Mouse (Mus musculus) MEL (cell line): ENCODE data around the gene Ttc41. TPM values are rescaled to one million over a fixed set of nuclear protein-coding genes. Genes with fewer than 3 reads are reported as not detected.

Source experiments
- DNase-seq: peaks from one replicate; pipeline ENCODE4 v3.0.0; 2011; ENCODE audit warnings: low read depth, low spot score
- H3K27ac ChIP-seq: 2 replicates; pipeline ENCODE4 v1.5.1; 2012; ENCODE audit warnings: low read depth, mild to moderate bottlenecking, control low read depth, low read length, moderate library complexity; ENCODE audit not compliant: control insufficient read depth
- H3K27me3 ChIP-seq, 2 experiments: fragments of 150-350 bp in 1 of 2; sonication (generic) in 1 of 2; 2 replicates each; pipeline ENCODE4 v1.6.1; 2012; ENCODE audit warnings: low read length in 2 of 2, mild to moderate bottlenecking in 2 of 2, improper control_type of control experiment in 1 of 2, moderate library complexity in 1 of 2; ENCODE audit not compliant: insufficient read depth in 2 of 2, control insufficient read depth in 1 of 2
- H3K36me3 ChIP-seq, 2 experiments: 2 replicates each; pipeline ENCODE4 v1.6.1; 2012 to 2014; ENCODE audit warnings: low read length in 2 of 2, improper control_type of control experiment in 1 of 2, inconsistent platforms in 1 of 2, mild to moderate bottlenecking in 1 of 2; ENCODE audit not compliant: insufficient read depth in 2 of 2, control insufficient read depth in 1 of 2
- H3K4me1 ChIP-seq, 2 experiments: fragments of 150-350 bp in 1 of 2; sonication (generic) in 1 of 2; 2 replicates each; pipeline ENCODE4 v1.6.1; 2012; ENCODE audit warnings: low read length in 2 of 2, improper control_type of control experiment in 1 of 2, mild to moderate bottlenecking in 1 of 2; ENCODE audit not compliant: insufficient read depth in 2 of 2, control insufficient read depth in 1 of 2
- H3K4me3 ChIP-seq, 2 experiments: fragments of 150-350 bp in 1 of 2; sonication (generic) in 1 of 2; 2 replicates each; pipeline ENCODE4 v1.5.1; 2012; ENCODE audit warnings: low read depth in 2 of 2, low read length in 2 of 2, mild to moderate bottlenecking in 2 of 2, moderate library complexity in 2 of 2, control low read depth in 1 of 2, improper control_type of control experiment in 1 of 2; ENCODE audit not compliant: control insufficient read depth in 1 of 2, insufficient read depth in 1 of 2
- H3K79me2 ChIP-seq: 2 replicates; pipeline ENCODE4 v1.6.1; 2012; ENCODE audit warnings: mild to moderate bottlenecking, low read length, moderate library complexity; ENCODE audit not compliant: control insufficient read depth, poor library complexity, insufficient read depth
- H3K9ac ChIP-seq: 2 replicates; pipeline ENCODE4 v1.6.1; 2012; ENCODE audit warnings: low read depth, mild to moderate bottlenecking, control low read depth, low read length, moderate library complexity; ENCODE audit not compliant: control insufficient read depth, poor library complexity, severe bottlenecking
- H3K9me3 ChIP-seq: fragments of 150-350 bp; sonication (generic); replicated peaks from 2 replicates; pipeline ENCODE4 v1.6.1; 2012; ENCODE audit warnings: mild to moderate bottlenecking, low read length, improper control_type of control experiment, moderate library complexity; ENCODE audit not compliant: insufficient read depth
- CHD2 ChIP-seq: IDR thresholded peaks from 2 replicates; pipeline ENCODE4 v1.6.1; 2011; ENCODE audit warnings: low read length, improper control_type of control experiment
- ELF1 ChIP-seq: IDR thresholded peaks from 2 replicates; pipeline ENCODE4 v1.6.1; 2014; ENCODE audit warnings: low read depth, mild to moderate bottlenecking, inconsistent platforms, low read length, improper control_type of control experiment, moderate library complexity
- EP300 ChIP-seq, 2 experiments: IDR thresholded peaks; 2 replicates each; pipeline ENCODE4 v1.6.1; 2011; ENCODE audit warnings: improper control_type of control experiment in 2 of 2, low read length in 2 of 2, low read depth in 1 of 2, mild to moderate bottlenecking in 1 of 2
- ETS1 ChIP-seq: IDR thresholded peaks from 2 replicates; pipeline ENCODE4 v1.6.1; 2012; ENCODE audit warnings: low read depth, mild to moderate bottlenecking, inconsistent platforms, low read length, improper control_type of control experiment, moderate library complexity
- GABPA ChIP-seq: IDR thresholded peaks from 2 replicates; pipeline ENCODE4 v1.6.1; 2012; ENCODE audit warnings: low read depth, mild to moderate bottlenecking, inconsistent platforms, low read length, improper control_type of control experiment, moderate library complexity
- GATA1 ChIP-seq: IDR thresholded peaks from 2 replicates; pipeline ENCODE4 v1.6.1; 2011; ENCODE audit warnings: low read depth, low read length, improper control_type of control experiment
- JUND ChIP-seq: IDR thresholded peaks from 2 replicates; pipeline ENCODE4 v1.6.1; 2011; ENCODE audit warnings: low read depth, mild to moderate bottlenecking, improper control_type of control experiment, low read length
- KAT2A ChIP-seq: conservative IDR thresholded peaks from 2 replicates; pipeline ENCODE4 v1.6.1; 2012; ENCODE audit warnings: low read depth, low read length, improper control_type of control experiment, inconsistent platforms
- MAFK ChIP-seq: IDR thresholded peaks from 2 replicates; pipeline ENCODE4 v1.6.1; 2011; ENCODE audit warnings: low read depth, mild to moderate bottlenecking, low read length, improper control_type of control experiment, borderline replicate concordance
- MAX ChIP-seq: IDR thresholded peaks from 2 replicates; pipeline ENCODE4 v1.6.1; 2011; ENCODE audit warnings: low read length, improper control_type of control experiment
- MXI1 ChIP-seq: IDR thresholded peaks from 2 replicates; pipeline ENCODE4 v1.6.1; 2011; ENCODE audit warnings: mild to moderate bottlenecking, low read depth, low read length, improper control_type of control experiment
- MYC ChIP-seq: IDR thresholded peaks from 2 replicates; pipeline ENCODE4 v1.6.1; 2011; ENCODE audit warnings: low read depth, mild to moderate bottlenecking, low read length, improper control_type of control experiment, moderate library complexity
- NELFE ChIP-seq: IDR thresholded peaks from 2 replicates; pipeline ENCODE4 v1.6.1; 2011; ENCODE audit warnings: low read depth, low read length, improper control_type of control experiment
- NRF1 ChIP-seq: IDR thresholded peaks from 2 replicates; pipeline ENCODE4 v1.6.1; 2014; ENCODE audit warnings: low read depth, mild to moderate bottlenecking, inconsistent platforms, low read length, improper control_type of control experiment, moderate library complexity; ENCODE audit not compliant: poor library complexity, insufficient read depth, severe bottlenecking
- POLR2A ChIP-seq, 2 experiments: IDR thresholded peaks; 2 replicates each; pipeline ENCODE4 v1.6.1; 2011 to 2012; ENCODE audit warnings: low read length in 2 of 2, mild to moderate bottlenecking in 2 of 2, control low read depth in 1 of 2, improper control_type of control experiment in 1 of 2, low read depth in 1 of 2, moderate library complexity in 1 of 2; ENCODE audit not compliant: control insufficient read depth in 1 of 2, insufficient read depth in 1 of 2, poor library complexity in 1 of 2
- POLR2AphosphoS5 ChIP-seq: IDR thresholded peaks from 2 replicates; pipeline ENCODE4 v1.6.1; 2012; ENCODE audit warnings: low read depth, borderline replicate concordance, mild to moderate bottlenecking, inconsistent platforms, low read length, moderate library complexity, mixed read lengths
- RCOR1 ChIP-seq: IDR thresholded peaks from 2 replicates; pipeline ENCODE4 v1.6.1; 2012; ENCODE audit warnings: low read depth, mild to moderate bottlenecking, inconsistent platforms, low read length, improper control_type of control experiment
- SIN3A ChIP-seq: IDR thresholded peaks from 2 replicates; pipeline ENCODE4 v1.6.1; 2012; ENCODE audit warnings: low read length, improper control_type of control experiment, inconsistent platforms
- SMC3 ChIP-seq: IDR thresholded peaks from 2 replicates; pipeline ENCODE4 v1.6.1; 2011; ENCODE audit warnings: low read depth, low read length, improper control_type of control experiment
- TBP ChIP-seq: IDR thresholded peaks from 2 replicates; pipeline ENCODE4 v1.8.0; 2011; ENCODE audit warnings: low read depth, low read length, improper control_type of control experiment
- TCF12 ChIP-seq: IDR thresholded peaks from 2 replicates; pipeline ENCODE4 v1.6.1; 2014; ENCODE audit warnings: low read depth, mild to moderate bottlenecking, inconsistent platforms, low read length, improper control_type of control experiment, moderate library complexity
- UBTF ChIP-seq: IDR thresholded peaks from 2 replicates; pipeline ENCODE4 v1.6.1; 2012; ENCODE audit warnings: low read depth, mild to moderate bottlenecking, inconsistent platforms, low read length, improper control_type of control experiment, moderate library complexity, borderline replicate concordance; ENCODE audit not compliant: insufficient read depth
- USF1 ChIP-seq: IDR thresholded peaks from 2 replicates; pipeline ENCODE4 v1.6.1; 2014; ENCODE audit warnings: low read depth, mild to moderate bottlenecking, inconsistent platforms, low read length, improper control_type of control experiment, moderate library complexity
- ZC3H11A ChIP-seq: IDR thresholded peaks from 2 replicates; pipeline ENCODE4 v1.6.1; 2012; ENCODE audit warnings: low read depth, mild to moderate bottlenecking, inconsistent platforms, low read length, improper control_type of control experiment
- ZKSCAN1 ChIP-seq: IDR thresholded peaks from 2 replicates; pipeline ENCODE4 v1.6.1; 2012; ENCODE audit warnings: low read depth, mild to moderate bottlenecking, inconsistent platforms, low read length, improper control_type of control experiment, moderate library complexity
- ZMIZ1 ChIP-seq: IDR thresholded peaks from 2 replicates; pipeline ENCODE4 v1.6.1; 2012; ENCODE audit warnings: low read depth, mild to moderate bottlenecking, inconsistent platforms, low read length, improper control_type of control experiment, moderate library complexity
- ZNF384 ChIP-seq: IDR thresholded peaks from 2 replicates; pipeline ENCODE4 v1.6.1; 2012; ENCODE audit warnings: low read depth, mild to moderate bottlenecking, inconsistent platforms, low read length, improper control_type of control experiment
- polyA plus RNA-seq, 2 experiments: library from polyadenylated mRNA; stranded (reverse) in 1 of 2; unstranded in 1 of 2; fragments of >175 nt in 1 of 2; fragments of >200 nt in 1 of 2; gene quantifications; 2 replicates each; pipeline versions ENCODE4 v1.2.1 to v1.2.4; 2012; ENCODE audit warnings: low replicate concordance in 2 of 2, low read depth in 1 of 2; ENCODE audit not compliant: insufficient read length in 2 of 2, insufficient read depth in 1 of 2, missing spikeins in 1 of 2
- total RNA-seq: library from RNA; depleted of rRNA; stranded (reverse); fragments of 300-350 nt; gene quantifications from 2 replicates; pipeline ENCODE4 v1.2.3, GENCODE M21; 2012

The Ttc41 gene
- total and polyA plus RNA-seq, 3 experiments: 1.0 to 2.1 TPM; not detected in 1

- Histone ChIP-seq H3K9me3 (no peaks in the 10 kb centered on the region), H3K4me3 (no peak overlapping the region), H3K9ac (no peak overlapping the region), H3K27me3 (no peaks in the 10 kb centered on the region), H3K27ac (no peak overlapping the region), H3K4me1 (no peaks in the 10 kb centered on the region)
- DNase-seq: no peak
- TF ChIP-seq MAX: no peak
- TF ChIP-seq TCF12: no peak
- no peak for TF ChIP-seq SIN3A
- no peak for TF ChIP-seq GABPA
- TF ChIP-seq CHD2: no peak
- TF ChIP-seq ZKSCAN1: no peak
- TF ChIP-seq NRF1: no peak
- no peak for TF ChIP-seq ZNF384
- TF ChIP-seq JUND: no peak
- no peak for TF ChIP-seq ELF1
- TF ChIP-seq EP300 (IDR thresholded peaks at IDR 0.05; ENCODE audit: low read depth in 1 of 2, low read length in 2 of 2): no peak
- TF ChIP-seq TBP: no peak
- TF ChIP-seq USF1: no peak
- no peak for TF ChIP-seq ZMIZ1
- TF ChIP-seq KAT2A: no peak
- TF ChIP-seq SMC3: no peak
- TF ChIP-seq, all 39 proteins: peak for 0
- Histone ChIP-seq H3K79me2 (peaks cover 32% of the 10 kb centered on the region), H3K36me3 (no peaks in the 10 kb centered on the region; a peak in 2 of 4 replicates)
Measured at GRCm38 (mm10) chr10:86794196-86794595, 88.6 kb downstream of the Ttc41 start.

GRCm38 (mm10) chr10:86794794-86795535, 89.4 kb downstream of the Ttc41 start:
- Histone ChIP-seq H3K4me1 (no peaks in the 10 kb centered on the region), H3K4me3 (no peak overlapping the region), H3K27ac (no peak overlapping the region), H3K9ac (no peak overlapping the region), H3K27me3 (no peaks in the 10 kb centered on the region)
- no peak for DNase-seq
- TF ChIP-seq ZNF384 (no peak), RCOR1 (no peak), JUND (no peak), POLR2AphosphoS5 (no peak), ELF1 (no peak), MXI1 (no peak), SIN3A (no peak), POLR2A (IDR thresholded peaks at IDR 0.05; ENCODE audit: control insufficient read depth in 1 of 2, insufficient read depth in 1 of 2, low read depth in 1 of 2, low read length in 2 of 2, poor library complexity in 1 of 2) (no peak), UBTF (no peak), GATA1 (no peak), MAFK (no peak), ZC3H11A (no peak), SMC3 (no peak), TCF12 (no peak), GABPA (no peak), ETS1 (no peak), TBP (no peak), MYC (no peak), NELFE (no peak)
- TF ChIP-seq, all 39 proteins: peak for 0
- Histone ChIP-seq H3K9me3 (no peaks in the 10 kb centered on the region), H3K36me3 (no peaks in the 10 kb centered on the region; a peak in 2 of 4 replicates), H3K79me2 (peaks cover 26% of the 10 kb centered on the region)
